Mouse (Mus musculus): ENCODE measurements at regions not wholly inside any gene's neighbourhood (a gene's known extent, or its start where the extent isn't known, plus 50 kb on each side); places are given as distances from the start of the nearest gene placed in this dataset.

DNA sequence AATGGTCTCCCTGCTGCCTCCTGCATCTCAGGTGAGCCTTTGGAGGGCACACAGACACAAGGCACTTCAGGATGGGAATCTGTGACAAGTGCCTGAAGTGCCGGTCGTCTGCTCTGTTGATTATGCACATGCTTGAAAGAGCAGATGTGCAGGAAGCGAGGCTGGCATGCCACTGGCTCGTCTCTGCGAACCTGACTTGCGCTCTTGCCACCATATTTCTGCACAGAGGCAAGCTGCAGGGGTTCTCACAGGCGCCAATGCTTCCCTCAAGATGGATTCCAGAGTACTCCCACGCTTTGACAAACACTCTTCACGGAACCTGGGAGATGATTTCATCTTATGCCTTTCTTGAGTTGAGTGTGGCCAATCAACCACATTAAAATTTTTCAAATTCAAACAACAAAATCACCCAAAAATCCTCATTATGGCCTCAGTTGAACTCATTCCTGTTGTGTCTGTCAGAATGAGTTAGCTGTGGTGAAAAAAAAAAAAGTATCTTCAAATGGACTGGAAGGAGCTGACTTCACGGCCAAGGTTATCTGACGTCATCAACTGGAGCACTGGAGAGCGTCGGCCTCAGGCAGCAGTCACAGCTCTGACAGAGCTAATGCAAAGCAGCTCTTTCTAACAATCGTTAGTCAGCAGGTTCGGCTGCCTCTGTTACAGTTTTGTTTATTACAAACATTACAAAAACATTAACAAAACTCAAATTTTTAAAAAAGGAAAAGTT lies 90.2 kb upstream of the Nr4a3 start:
- Histone ChIP-seq H3K9me3 (ENCODE audit: low read length) (no peaks in the 10 kb centered on the region), H3K36me3 (ENCODE audit: insufficient read depth, low read length) (no peaks in the 10 kb centered on the region), H3K27me3 (ENCODE audit: insufficient read depth, low read length) (no peaks in the 10 kb centered on the region), H3K4me3 (ENCODE audit: low read length) (no peak overlapping the region), H3K9ac (replicated peaks; ENCODE audit: low read length) (no peak overlapping the region), H3K27ac (ENCODE audit: low read length) (no peak overlapping the region), H3K4me1 (ENCODE audit: insufficient read depth, low read length) (no peaks in the 10 kb centered on the region), H3K4me2 (replicated peaks; ENCODE audit: low read depth, low read length) (no peak overlapping the region)
- no peak for ATAC-seq (ENCODE audit: low FRiP score, low TSS enrichment)
- 57% methylated on average over 15 of the region's 15 CpGs for WGBS

DNA sequence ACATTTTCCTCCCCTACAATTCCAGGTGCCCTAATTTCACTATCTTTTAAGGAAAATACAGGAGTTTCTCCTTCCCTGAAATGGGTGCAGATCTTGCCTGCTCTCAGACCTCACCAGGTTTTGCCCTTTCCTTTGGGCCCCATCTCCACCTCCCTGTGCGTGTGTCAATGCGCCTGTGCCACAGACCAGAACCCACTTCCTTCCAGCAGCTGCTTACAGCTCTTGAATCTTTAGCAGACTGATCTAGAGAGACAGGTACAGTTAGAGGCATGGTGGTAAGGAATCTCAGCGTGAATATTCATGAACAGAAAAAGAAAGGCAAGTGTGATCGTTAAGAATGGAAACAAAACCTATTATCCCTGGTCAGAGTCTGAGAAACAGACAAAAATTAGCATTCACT lies 80.3 kb upstream of the Nr4a3 start:
- H3K4me1 ChIP-seq (ENCODE audit: insufficient read depth, low read length): no peaks in the 10 kb centered on the region
- H3K27ac ChIP-seq (ENCODE audit: low read length): no peak overlapping the region
- no peak overlapping the region for H3K4me3 ChIP-seq (ENCODE audit: low read length)
- H3K27me3 ChIP-seq (ENCODE audit: insufficient read depth, low read length): no peaks in the 10 kb centered on the region
- no peak for ATAC-seq (ENCODE audit: low FRiP score, low TSS enrichment)
- no peaks in the 10 kb centered on the region for H3K36me3 ChIP-seq (ENCODE audit: insufficient read depth, low read length)
- no peaks in the 10 kb centered on the region for H3K9me3 ChIP-seq (ENCODE audit: low read length)
- H3K9ac ChIP-seq (replicated peaks; ENCODE audit: low read length): no peak overlapping the region
- 72% methylated on average over 4 of the region's 4 CpGs for WGBS
- H3K4me2 ChIP-seq (replicated peaks; ENCODE audit: low read depth, low read length): no peak overlapping the region

GRCm38 (mm10) chr4:47971861-47972260 lies 73.1 kb upstream of the Nr4a3 start:
- Histone ChIP-seq H3K27ac (ENCODE audit: low read length) (no peak overlapping the region), H3K9ac (replicated peaks; ENCODE audit: low read length) (no peak overlapping the region), H3K4me2 (replicated peaks; ENCODE audit: low read depth, low read length) (no peak overlapping the region), H3K36me3 (ENCODE audit: insufficient read depth, low read length) (no peaks in the 10 kb centered on the region), H3K27me3 (ENCODE audit: insufficient read depth, low read length) (no peaks in the 10 kb centered on the region), H3K4me1 (ENCODE audit: insufficient read depth, low read length) (no peaks in the 10 kb centered on the region), H3K9me3 (ENCODE audit: low read length) (no peaks in the 10 kb centered on the region), H3K4me3 (ENCODE audit: low read length) (no peak overlapping the region)
- 74% methylated on average over 4 of the region's 4 CpGs for WGBS
- ATAC-seq (ENCODE audit: low FRiP score, low TSS enrichment): no peak

DNA sequence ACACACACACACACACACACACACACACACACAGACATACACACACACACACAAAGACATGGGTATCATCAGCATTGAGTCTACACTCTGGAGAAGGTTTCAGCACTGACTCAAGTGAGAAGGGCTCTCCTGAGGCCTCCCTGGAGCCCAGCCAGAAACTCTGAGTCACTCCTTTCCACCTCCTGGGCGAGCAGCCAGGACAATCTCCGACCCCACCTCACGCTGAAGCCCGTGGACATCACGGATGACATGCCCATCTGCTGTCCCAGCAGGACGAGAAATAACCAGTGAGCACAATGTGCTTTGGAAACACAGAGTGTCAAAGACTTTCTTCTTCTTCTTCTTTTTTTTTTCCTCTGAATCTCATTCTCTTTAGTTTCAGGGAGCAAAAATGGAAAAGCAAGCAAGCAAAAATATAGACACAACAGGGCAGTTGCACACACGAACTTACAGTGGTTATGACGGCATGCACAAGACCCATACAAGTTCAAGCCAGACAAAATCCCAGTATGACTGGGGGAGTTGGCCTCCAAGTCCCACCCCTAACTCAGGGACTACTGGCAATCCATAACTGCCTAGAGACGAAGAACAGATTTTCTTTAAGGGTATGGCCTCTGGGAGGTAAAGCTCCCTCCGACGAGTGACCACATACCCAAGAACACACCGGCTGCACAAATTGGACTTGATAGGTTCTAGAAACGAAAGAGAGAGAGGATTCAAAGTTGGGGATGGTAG lies 65.2 kb upstream of the Nr4a3 start:
- Histone ChIP-seq H3K4me3 (ENCODE audit: low read length) (no peak overlapping the region), H3K9me3 (ENCODE audit: low read length) (no peaks in the 10 kb centered on the region), H3K4me2 (replicated peaks; ENCODE audit: low read depth, low read length) (no peak overlapping the region), H3K9ac (replicated peaks; ENCODE audit: low read length) (no peak overlapping the region), H3K36me3 (ENCODE audit: insufficient read depth, low read length) (no peaks in the 10 kb centered on the region), H3K4me1 (ENCODE audit: insufficient read depth, low read length) (no peaks in the 10 kb centered on the region), H3K27me3 (ENCODE audit: insufficient read depth, low read length) (no peaks in the 10 kb centered on the region), H3K27ac (ENCODE audit: low read length) (no peak overlapping the region)
- WGBS: 65% methylated on average over 13 of the region's 13 CpGs
- no peak for ATAC-seq (ENCODE audit: low FRiP score, low TSS enrichment)
